Mouse (Mus musculus): ENCODE results near the gene Gm5751. TPM values are rescaled to one million over a fixed set of nuclear protein-coding genes. Genes with fewer than 3 reads are reported as not detected.

The Gm5751 gene
- polyA plus RNA-seq, 1 experiment: not detected

DNA sequence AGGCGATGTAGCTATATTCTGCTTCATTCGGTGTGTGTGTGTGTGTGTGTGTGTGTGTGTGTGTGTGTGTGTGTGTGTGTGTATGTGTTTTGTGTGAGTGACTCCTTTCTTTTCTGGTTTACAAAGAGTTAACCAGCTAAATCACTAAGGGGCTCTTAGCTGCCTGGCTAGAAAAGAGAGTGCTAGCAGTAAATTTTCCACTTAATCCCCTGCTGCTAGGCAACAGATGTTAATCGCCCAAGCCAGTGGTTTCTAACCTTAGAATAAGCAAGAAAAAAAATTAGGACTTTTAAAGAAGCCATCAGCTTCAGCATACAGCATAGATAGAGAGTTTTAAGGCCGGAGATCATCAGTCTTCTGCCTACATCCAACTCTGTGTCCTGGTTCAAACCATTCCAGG lies 53.3 kb downstream of the Gm5751 start:
- H3K36me3 ChIP-seq (ENCODE audit: control insufficient read depth, insufficient read depth, low read length): no peaks in the 10 kb centered on the region
- no peak overlapping the region for H3K27ac ChIP-seq (ENCODE audit: insufficient read depth, low read length)
- no peaks in the 10 kb centered on the region for H3K4me1 ChIP-seq (ENCODE audit: control insufficient read depth, insufficient read depth, insufficient read length)
- DNase-seq (ENCODE audit: low read depth in 1 of 2, low spot score in 2 of 2): no peak
- no peak overlapping the region for H3K4me3 ChIP-seq (ENCODE audit: extremely low read depth, insufficient read depth, insufficient read length)
- WGBS: 50% methylated on average over 4 of the region's 4 CpGs
- H3K27me3 ChIP-seq (ENCODE audit: control insufficient read depth, insufficient read depth, low read length): no peaks in the 10 kb centered on the region
- TF ChIP-seq CTCF (IDR thresholded peaks at IDR 0.05; ENCODE audit: extremely low read depth, insufficient read depth, insufficient read length, insufficient replicate concordance): no peak
- TF ChIP-seq POLR2A (IDR thresholded peaks at IDR 0.05; ENCODE audit: low read depth, low read length): no peak

Other genes with a start within 250 kb of the Gm5751 start
- not detected in 2 replicates for gene Ssxb8, start 183.4 kb upstream of the Gm5751 start, polyA plus RNA-seq (2012; rRNA removed)
- not detected in 2 replicates for gene Ssx9, start 125.8 kb upstream of the Gm5751 start, polyA plus RNA-seq (2012; rRNA removed)
- not detected in 2 replicates for gene Ssxb5, start 70.6 kb upstream of the Gm5751 start, polyA plus RNA-seq (2012; rRNA removed)
- gene Gm6592, start 30.3 kb upstream of the Gm5751 start, polyA plus RNA-seq (2012; rRNA removed): not detected in 2 replicates
- 0.99 and 1.5 TPM in 2 replicates for gene B630019K06Rik, start 18.1 kb downstream of the Gm5751 start, polyA plus RNA-seq (2012; rRNA removed)
- not detected in 2 replicates for gene Fthl17b, start 88.7 kb downstream of the Gm5751 start, polyA plus RNA-seq (2012; rRNA removed)
- not detected in 2 replicates for gene Fthl17c, start 102.3 kb downstream of the Gm5751 start, polyA plus RNA-seq (2012; rRNA removed)
- not detected in 2 replicates for gene Fthl17d, start 112.5 kb downstream of the Gm5751 start, polyA plus RNA-seq (2012; rRNA removed)
- gene Fthl17e, start 159.2 kb downstream of the Gm5751 start, polyA plus RNA-seq (2012; rRNA removed): not detected in 2 replicates
- not detected in 2 replicates for gene Fthl17f, start 188.8 kb downstream of the Gm5751 start, polyA plus RNA-seq (2012; rRNA removed)
- gene 4930402K13Rik, start 230.3 kb downstream of the Gm5751 start, polyA plus RNA-seq (2012; rRNA removed): not detected in 2 replicates

Data from spleen, adult 2 months (tissue).